25 mouse cellular contexts compared by ENCODE assay signal in the genomic region with DNA sequence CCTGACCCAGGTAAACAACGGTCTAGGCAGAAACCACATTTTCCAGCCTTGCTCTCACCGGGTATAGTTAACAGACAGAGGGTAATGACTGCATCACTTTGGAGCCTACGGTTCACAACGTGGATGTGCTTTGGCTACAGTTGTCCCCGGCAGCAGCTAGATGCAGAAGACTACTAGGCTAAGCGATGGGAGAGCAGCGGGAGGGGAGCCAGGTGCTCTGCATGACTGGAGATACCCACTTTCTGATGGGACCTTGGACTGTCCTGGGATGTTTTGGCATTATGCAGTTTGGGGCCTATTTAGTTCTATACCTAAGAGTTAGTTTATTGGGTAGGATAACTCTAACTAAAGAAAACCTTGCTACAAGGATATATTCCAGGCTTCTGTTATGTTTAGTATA. TPM values are rescaled to one million over a fixed set of nuclear protein-coding genes. Genes with fewer than 3 reads are reported as not detected.
DNase-seq lines count a peak whose midpoint lies in the region; ATAC-seq lines count a peak whose summit lies in the region.
"Had no signal": no experiment of that assay in that cellular context is flagged by ENCODE, and none has a peak within 500 bp of the region (broad histone marks: within the 10 kb centered on the region; RNA-seq: fewer than 3 reads in every experiment).

No protein-coding gene starts in this region.

- peak; percentile 23 for DNase-seq in kidney, adult 18-20 months
- peak; percentile 32 for DNase-seq in kidney, adult 9 months
- DNase-seq in kidney, postnatal 36 days, result peak; percentile 48 to 49
- DNase-seq: adrenal gland, adult 8-10 months; adrenal gland, postnatal 25 days; cerebellum, adult 11-12 months; cerebellum, adult 8-10 months; cerebellum, postnatal 10 days; cerebellum, postnatal 36 days; embryo, embryonic 11 days; gastrocnemius, postnatal 25 days; heart, adult 2 months had no signal

- no peak overlapping the region for H3K27ac ChIP-seq in kidney, embryonic 15.5 days
- no peak overlapping the region for H3K27ac ChIP-seq in kidney, embryonic 16.5 days (ENCODE audit: low read length)
- H3K27ac ChIP-seq: embryonic facial prominence, embryonic 10.5 days; embryonic facial prominence, embryonic 13.5 days; forebrain, embryonic 12.5 days; forebrain, embryonic 15.5 days; heart, adult 2 months; heart, embryonic 10.5 days; heart, embryonic 13.5 days; hindbrain, embryonic 12.5 days; hindbrain, embryonic 15.5 days had no signal

- no peaks in the 10 kb centered on the region for H3K4me1 ChIP-seq in kidney, embryonic 15.5 days
- no peaks in the 10 kb centered on the region for H3K4me1 ChIP-seq in kidney, embryonic 16.5 days (ENCODE audit: insufficient read depth, low read length)
- H3K4me1 ChIP-seq: embryonic facial prominence, embryonic 10.5 days; forebrain, embryonic 12.5 days; forebrain, embryonic 15.5 days; heart, embryonic 10.5 days; heart, embryonic 13.5 days; hindbrain, embryonic 12.5 days; hindbrain, embryonic 15.5 days had no signal

- 91% methylated on average over 7 of the region's 7 CpGs for WGBS in kidney, embryonic 15.5 days
- 90% methylated on average over 7 of the region's 7 CpGs for WGBS in kidney, embryonic 16.5 days

- no peaks in the 10 kb centered on the region for H3K9me3 ChIP-seq in kidney, embryonic 15.5 days (replicated peaks)
- H3K9me3 ChIP-seq in kidney, embryonic 16.5 days (ENCODE audit: low read length), result no peaks in the 10 kb centered on the region
- H3K9me3 ChIP-seq: embryonic facial prominence, embryonic 10.5 days; embryonic facial prominence, embryonic 13.5 days; forebrain, embryonic 12.5 days; forebrain, embryonic 15.5 days; heart, embryonic 10.5 days; heart, embryonic 13.5 days; hindbrain, embryonic 12.5 days; hindbrain, embryonic 15.5 days had no signal

- no peak overlapping the region for H3K4me3 ChIP-seq in kidney, embryonic 15.5 days (replicated peaks)
- H3K4me3 ChIP-seq in kidney, embryonic 16.5 days (ENCODE audit: low read length), result no peak overlapping the region
- H3K4me3 ChIP-seq: embryonic facial prominence, embryonic 10.5 days; embryonic facial prominence, embryonic 13.5 days; erythroblast, embryonic 14.5 days; forebrain, embryonic 12.5 days; forebrain, embryonic 15.5 days; heart, adult 2 months; heart, embryonic 10.5 days; heart, embryonic 13.5 days; hindbrain, embryonic 12.5 days; hindbrain, embryonic 15.5 days had no signal

- no peak overlapping the region for H3K4me2 ChIP-seq in kidney, embryonic 15.5 days
- H3K4me2 ChIP-seq in kidney, embryonic 16.5 days (replicated peaks; ENCODE audit: low read depth, low read length), result no peak overlapping the region
- H3K4me2 ChIP-seq: embryonic facial prominence, embryonic 13.5 days; forebrain, embryonic 12.5 days; forebrain, embryonic 15.5 days; heart, embryonic 13.5 days; hindbrain, embryonic 12.5 days; hindbrain, embryonic 15.5 days had no signal

- H3K36me3 ChIP-seq in kidney, embryonic 15.5 days, result peaks cover 85% of the 10 kb centered on the region
- peaks cover 69% of the 10 kb centered on the region for H3K36me3 ChIP-seq in kidney, embryonic 16.5 days (ENCODE audit: insufficient read depth, low read length)

- no peak for ATAC-seq in kidney, embryonic 15.5 days (replicated peaks; ENCODE audit: low FRiP score)
- no peak for ATAC-seq in kidney, embryonic 16.5 days (ENCODE audit: low FRiP score, low TSS enrichment)
- no peak for ATAC-seq in activated CD4-positive, CD25-positive, alpha-beta regulatory T cell, adult 4 months
- ATAC-seq: CD4-positive, CD25-positive, alpha-beta regulatory T cell, adult 4 months; forebrain, embryonic 15.5 days had no signal

- no peak overlapping the region for H3K9ac ChIP-seq in kidney, embryonic 15.5 days
- no peak overlapping the region for H3K9ac ChIP-seq in kidney, embryonic 16.5 days (replicated peaks; ENCODE audit: low read length)
- H3K9ac ChIP-seq: embryonic facial prominence, embryonic 13.5 days; forebrain, embryonic 12.5 days; forebrain, embryonic 15.5 days; heart, embryonic 13.5 days; hindbrain, embryonic 12.5 days; hindbrain, embryonic 15.5 days had no signal

- no peaks in the 10 kb centered on the region for H3K27me3 ChIP-seq in kidney, embryonic 15.5 days
- H3K27me3 ChIP-seq in kidney, embryonic 16.5 days (ENCODE audit: insufficient read depth, low read length), result no peaks in the 10 kb centered on the region
- H3K27me3 ChIP-seq: embryonic facial prominence, embryonic 13.5 days; forebrain, embryonic 12.5 days; forebrain, embryonic 15.5 days; heart, embryonic 13.5 days; hindbrain, embryonic 12.5 days; hindbrain, embryonic 15.5 days had no signal

RNA-seq across cellular contexts. Expression of a gene that starts 36.2 kb away (rescaled TPM):
- polyA plus RNA-seq in kidney, embryonic 15.5 days (2015; fragmentation: Nextera tagmentation; extraction: Ambion mirVana), result 6.6 and 7.9 TPM in 2 replicates
- polyA plus RNA-seq in kidney, embryonic 16.5 days (2015; fragmentation: Nextera tagmentation; extraction: Ambion mirVana), result 7.3 and 8.0 TPM in 2 replicates
- 1 to 10 TPM; 3.6 TPM for polyA plus RNA-seq in activated CD4-positive, CD25-positive, alpha-beta regulatory T cell, adult 4 months (2017; shearing (Covaris generic))
- polyA plus RNA-seq: erythroblast, embryonic 14.5 days had no signal

RNA-seq across cellular contexts. Expression of a gene that starts 40.1 kb away (rescaled TPM):
- polyA plus RNA-seq in kidney, embryonic 15.5 days (2015; fragmentation: Nextera tagmentation; extraction: Ambion mirVana), result 77.5 and 82.3 TPM in 2 replicates
- polyA plus RNA-seq in kidney, embryonic 16.5 days (2015; fragmentation: Nextera tagmentation; extraction: Ambion mirVana), result 116 and 123 TPM in 2 replicates
- polyA plus RNA-seq in activated CD4-positive, CD25-positive, alpha-beta regulatory T cell, adult 4 months (2017; shearing (Covaris generic)), result 10 to 100 TPM; 32.7 to 35.0 TPM

RNA-seq across cellular contexts. Expression of a gene that starts 40.3 kb away (rescaled TPM):
- 114 and 130 TPM in 2 replicates for polyA plus RNA-seq in kidney, embryonic 15.5 days (2015; fragmentation: Nextera tagmentation; extraction: Ambion mirVana)
- polyA plus RNA-seq in kidney, embryonic 16.5 days (2015; fragmentation: Nextera tagmentation; extraction: Ambion mirVana), result 102 and 106 TPM in 2 replicates
- polyA plus RNA-seq in activated CD4-positive, CD25-positive, alpha-beta regulatory T cell, adult 4 months (2017; shearing (Covaris generic)), result 10 to 100 TPM; 29.1 to 32.3 TPM
